Mouse (Mus musculus) hindbrain, postnatal 0 days (tissue): ENCODE data around the gene Rpp38. TPM values are rescaled to one million over a fixed set of nuclear protein-coding genes. Genes with fewer than 3 reads are reported as not detected.

Source experiments
- ATAC-seq: fragments of 200-750 bp; cut with Nextera tagmentation; 2 replicates; pipeline ENCODE4 v1.8.0; 2017; ENCODE audit warnings: mild to moderate bottlenecking, moderate TSS enrichment, moderate library complexity
- DNase-seq: peaks from one replicate; pipeline ENCODE4 v3.0.0-alpha.2; 2015; ENCODE audit warnings: low spot score
- H3K27ac ChIP-seq: fragments of 300-500 bp; sonication (generic); 2 replicates; pipeline ENCODE4 v1.5.1; 2014; ENCODE audit warnings: mild to moderate bottlenecking
- H3K27me3 ChIP-seq: fragments of 300-500 bp; sonication (generic); 2 replicates; pipeline ENCODE4 v1.6.1; 2014; ENCODE audit warnings: low read length, mixed read lengths; ENCODE audit not compliant: insufficient read depth
- H3K36me3 ChIP-seq: fragments of 300-500 bp; sonication (generic); 2 replicates; pipeline ENCODE4 v1.6.1; 2014; ENCODE audit warnings: low read length, mixed read lengths; ENCODE audit not compliant: insufficient read depth
- H3K4me1 ChIP-seq: fragments of 300-500 bp; sonication (generic); 2 replicates; pipeline ENCODE4 v1.6.1; 2014; ENCODE audit warnings: antibody characterized with exemption, low read length, mixed read lengths; ENCODE audit not compliant: insufficient read depth
- H3K4me2 ChIP-seq: fragments of 300-500 bp; sonication (generic); 2 replicates; pipeline ENCODE4 v1.6.1; 2014; ENCODE audit warnings: low read depth, mild to moderate bottlenecking, low read length, moderate library complexity, mixed read lengths
- H3K4me3 ChIP-seq: fragments of 300-500 bp; sonication (generic); 2 replicates; pipeline ENCODE4 v1.5.1; 2014; ENCODE audit warnings: low read length
- H3K9ac ChIP-seq: fragments of 300-500 bp; sonication (generic); replicated peaks from 2 replicates; pipeline ENCODE4 v1.6.1; 2014; ENCODE audit warnings: mild to moderate bottlenecking, low read length, moderate library complexity, mixed read lengths
- H3K9me3 ChIP-seq: fragments of 300-500 bp; sonication (generic); 2 replicates; pipeline ENCODE4 v1.6.1; 2016; ENCODE audit warnings: low read length, mixed read lengths
- CTCF ChIP-seq: IDR thresholded peaks from 2 replicates; pipeline ENCODE4 v1.5.1; 2016; ENCODE audit warnings: antibody characterized with exemption, control low read depth, low read depth
- WGBS: fragments of 180-500 bp; shearing (Covaris S2); extraction: QIAGEN DNeasy Blood & Tissue Kit; methylation state at CpG from one replicate; pipeline ENCODE4 v1.1.7; 2014; 5-methylcytosine and 5-hydroxymethylcytosine counted together
- polyA plus RNA-seq: library from polyadenylated mRNA; unstranded; fragments of >200 nt; fragmentation: Nextera tagmentation; extraction: Ambion mirVana; gene quantifications from 2 replicates; pipeline ENCODE4 v1.2.1, GENCODE M21; 2015
- total RNA-seq: library from RNA; depleted of rRNA; stranded (reverse); fragments of >200 nt; gene quantifications from 2 replicates; pipeline ENCODE4 v1.2.3, GENCODE M21; 2014

Rpp38 gene
- total and polyA plus RNA-seq, 2 experiments from 2014 or later: 7.0 to 7.1 TPM

GRCm38 (mm10) chr2:3327351-3327750 lies 5.1 kb downstream of the Rpp38 start:
- 38% methylated on average over 1 of the region's 1 CpGs for WGBS
- peak; percentile 72 for TF ChIP-seq CTCF
- no peaks in the 10 kb centered on the region for H3K9me3 ChIP-seq
- DNase-seq (peak; percentile 78), ATAC-seq (no peak)
- H3K36me3 ChIP-seq: peaks cover 41% of the 10 kb centered on the region
- H3K27me3 ChIP-seq: no peaks in the 10 kb centered on the region
- H3K4me3 ChIP-seq: no peak overlapping the region
- H3K9ac ChIP-seq: no peak overlapping the region
- no peak overlapping the region for H3K4me2 ChIP-seq
- no peak overlapping the region for H3K27ac ChIP-seq
- H3K4me1 ChIP-seq: peaks cover 14% of the 10 kb centered on the region; the same call in 1 of the 2 replicates

GRCm38 (mm10) chr2:3326547-3326946 lies 5.9 kb downstream of the Rpp38 start:
- TF ChIP-seq CTCF: no peak
- H3K9ac ChIP-seq: no peak overlapping the region
- H3K36me3 ChIP-seq: peaks cover 43% of the 10 kb centered on the region
- H3K4me1 ChIP-seq: peaks cover 10% of the 10 kb centered on the region; the same call in 1 of the 2 replicates
- no peaks in the 10 kb centered on the region for H3K9me3 ChIP-seq
- DNase-seq: no peak
- no peak overlapping the region for H3K4me2 ChIP-seq
- H3K27ac ChIP-seq: no peak overlapping the region
- ATAC-seq: no peak
- no peak overlapping the region for H3K4me3 ChIP-seq
- 100% methylated on average over 1 of the region's 1 CpGs for WGBS
- H3K27me3 ChIP-seq: no peaks in the 10 kb centered on the region

GRCm38 (mm10) chr2:3324381-3325130 lies 7.9 kb downstream of the Rpp38 start:
- 93% methylated on average over 7 of the region's 7 CpGs for WGBS
- ATAC-seq (no peak), DNase-seq (no peak)
- Histone ChIP-seq H3K4me3 (no peak overlapping the region), H3K27ac (no peak overlapping the region), H3K36me3 (peaks cover 54% of the 10 kb centered on the region), H3K4me1 (no peaks in the 10 kb centered on the region), H3K9ac (no peak overlapping the region), H3K27me3 (no peaks in the 10 kb centered on the region), H3K4me2 (no peak overlapping the region), H3K9me3 (no peaks in the 10 kb centered on the region)
- no peak for TF ChIP-seq CTCF

GRCm38 (mm10) chr2:3323132-3323531 lies 9.3 kb downstream of the Rpp38 start:
- Histone ChIP-seq H3K4me2 (no peak overlapping the region), H3K4me1 (no peaks in the 10 kb centered on the region), H3K9me3 (no peaks in the 10 kb centered on the region), H3K36me3 (peaks cover 54% of the 10 kb centered on the region), H3K9ac (no peak overlapping the region), H3K4me3 (no peak overlapping the region), H3K27ac (no peak overlapping the region), H3K27me3 (no peaks in the 10 kb centered on the region)
- DNase-seq (no peak), ATAC-seq (no peak)
- no peak for TF ChIP-seq CTCF
- 90% methylated on average over 2 of the region's 2 CpGs for WGBS

GRCm38 (mm10) chr2:3305426-3306025 lies 26.9 kb downstream of the Rpp38 start:
- WGBS: 61% methylated on average over 3 of the region's 3 CpGs
- ATAC-seq: no peak
- peaks cover 6% of the 10 kb centered on the region for H3K36me3 ChIP-seq
- no peak overlapping the region for H3K4me3 ChIP-seq
- no peaks in the 10 kb centered on the region for H3K27me3 ChIP-seq
- H3K27ac ChIP-seq: no peak overlapping the region
- H3K9ac ChIP-seq: no peak overlapping the region
- no peaks in the 10 kb centered on the region for H3K9me3 ChIP-seq
- H3K4me1 ChIP-seq: no peaks in the 10 kb centered on the region
- DNase-seq: no peak
- H3K4me2 ChIP-seq: no peak overlapping the region
- TF ChIP-seq CTCF: no peak

- H3K9ac ChIP-seq: no peak overlapping the region
- no peaks in the 10 kb centered on the region for H3K27me3 ChIP-seq
- no peak for TF ChIP-seq CTCF
- DNase-seq (no peak), ATAC-seq (no peak)
- no peak overlapping the region for H3K4me2 ChIP-seq
- H3K4me1 ChIP-seq: no peaks in the 10 kb centered on the region
- 91% methylated on average over 7 of the region's 7 CpGs for WGBS
- no peaks in the 10 kb centered on the region for H3K9me3 ChIP-seq
- no peak overlapping the region for H3K27ac ChIP-seq
- H3K4me3 ChIP-seq: no peak overlapping the region
- no peaks in the 10 kb centered on the region for H3K36me3 ChIP-seq
These were observed 36.6 kb downstream of the Rpp38 start for GRCm38 (mm10) chr2:3295826-3296225.

- Histone ChIP-seq H3K27ac (no peak overlapping the region), H3K9ac (no peak overlapping the region), H3K4me1 (no peaks in the 10 kb centered on the region), H3K4me2 (no peak overlapping the region), H3K4me3 (no peak overlapping the region), H3K27me3 (no peaks in the 10 kb centered on the region), H3K36me3 (no peaks in the 10 kb centered on the region), H3K9me3 (no peaks in the 10 kb centered on the region)
- WGBS: 91% methylated on average over 1 of the region's 1 CpGs
- TF ChIP-seq CTCF: no peak
- ATAC-seq (no peak), DNase-seq (no peak)
These were observed 40.3 kb downstream of the Rpp38 start for GRCm38 (mm10) chr2:3292170-3292569.
